Mouse (Mus musculus): ENCODE data around the gene Tenm2. TPM values are rescaled to one million over a fixed set of nuclear protein-coding genes. Genes with fewer than 3 reads are reported as not detected.

Gene Tenm2
- polyA plus RNA-seq, 1 experiment from 2014 or later: 8.6 TPM

- peaks cover 16% of the 10 kb centered on the region for H3K4me1 ChIP-seq
- no peak overlapping the region for H3K4me3 ChIP-seq
- WGBS: 48% methylated on average over 8 of the region's 8 CpGs
- no peak overlapping the region for H3K4me2 ChIP-seq (replicated peaks)
- no peak overlapping the region for H3K9ac ChIP-seq
- no peaks in the 10 kb centered on the region for H3K27me3 ChIP-seq (replicated peaks)
- no peaks in the 10 kb centered on the region for H3K9me3 ChIP-seq
- H3K27ac ChIP-seq: no peak overlapping the region
- no peaks in the 10 kb centered on the region for H3K36me3 ChIP-seq
- ATAC-seq (ENCODE audit: low FRiP score, low read depth): no peak
These were observed 751.2 kb downstream of the Tenm2 start for GRCm38 (mm10) chr11:36484466-36485069.

GRCm38 (mm10) chr11:36482136-36482535 is 753.6 kb downstream of the Tenm2 start:
- Histone ChIP-seq H3K4me2 (replicated peaks) (no peak overlapping the region), H3K9ac (no peak overlapping the region), H3K27me3 (replicated peaks) (no peaks in the 10 kb centered on the region), H3K4me3 (no peak overlapping the region), H3K4me1 (peaks cover 16% of the 10 kb centered on the region), H3K36me3 (no peaks in the 10 kb centered on the region), H3K27ac (no peak overlapping the region), H3K9me3 (no peaks in the 10 kb centered on the region)
- ATAC-seq (ENCODE audit: low FRiP score, low read depth): 0 out of 2 replicates have a peak, but pooled peaks have one; percentile 53
- 64% methylated on average over 8 of the region's 8 CpGs for WGBS

GRCm38 (mm10) chr11:36481524-36481923 is 754.2 kb downstream of the Tenm2 start:
- peaks cover 16% of the 10 kb centered on the region for H3K4me1 ChIP-seq
- no peak overlapping the region for H3K4me3 ChIP-seq
- no peaks in the 10 kb centered on the region for H3K27me3 ChIP-seq (replicated peaks)
- 46% methylated on average over 7 of the region's 7 CpGs for WGBS
- no peak overlapping the region for H3K4me2 ChIP-seq (replicated peaks)
- H3K36me3 ChIP-seq: no peaks in the 10 kb centered on the region
- no peaks in the 10 kb centered on the region for H3K9me3 ChIP-seq
- ATAC-seq (ENCODE audit: low FRiP score, low read depth): peak; percentile 66
- H3K27ac ChIP-seq: no peak overlapping the region
- H3K9ac ChIP-seq: no peak overlapping the region

- Histone ChIP-seq H3K4me1 (peaks cover 16% of the 10 kb centered on the region), H3K27ac (no peak overlapping the region), H3K4me2 (replicated peaks) (no peak overlapping the region), H3K4me3 (no peak overlapping the region), H3K36me3 (no peaks in the 10 kb centered on the region), H3K9me3 (no peaks in the 10 kb centered on the region), H3K9ac (no peak overlapping the region), H3K27me3 (replicated peaks) (no peaks in the 10 kb centered on the region)
- 94% methylated on average over 5 of the region's 5 CpGs for WGBS
- ATAC-seq (ENCODE audit: low FRiP score, low read depth): no peak
These were observed 754.7 kb downstream of the Tenm2 start for GRCm38 (mm10) chr11:36481086-36481485.

GRCm38 (mm10) chr11:36469811-36470551 is 765.8 kb downstream of the Tenm2 start:
- 74% methylated on average over 9 of the region's 9 CpGs for WGBS
- Histone ChIP-seq H3K4me3 (no peak overlapping the region), H3K27ac (no peak overlapping the region), H3K9me3 (no peaks in the 10 kb centered on the region), H3K27me3 (replicated peaks) (no peaks in the 10 kb centered on the region), H3K4me2 (replicated peaks) (no peak overlapping the region), H3K36me3 (no peaks in the 10 kb centered on the region), H3K9ac (no peak overlapping the region), H3K4me1 (no peaks in the 10 kb centered on the region; the same call in 1 of the 2 replicates)
- no peak for ATAC-seq (ENCODE audit: low FRiP score, low read depth)

DNA sequence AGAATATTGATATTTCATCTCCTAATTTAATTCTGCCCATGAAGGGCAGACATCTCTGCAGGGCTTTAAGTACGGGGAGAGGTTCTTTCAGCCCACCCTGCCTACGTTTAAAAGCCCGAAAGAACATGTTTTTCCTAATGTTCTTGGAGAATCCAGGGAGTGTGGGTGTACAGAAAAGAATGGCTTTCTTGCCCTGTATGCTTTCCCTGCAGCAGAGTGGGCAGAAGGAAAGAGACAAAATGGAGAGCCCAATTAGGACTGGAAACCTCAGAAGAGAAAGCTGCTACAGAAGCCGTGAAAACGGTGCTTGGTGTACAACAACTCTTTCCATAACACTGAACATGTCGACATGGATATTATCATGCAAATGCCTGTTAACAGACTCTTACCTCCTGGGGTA is 777.3 kb downstream of the Tenm2 start:
- no peaks in the 10 kb centered on the region for H3K27me3 ChIP-seq (replicated peaks)
- 31% methylated on average over 6 of the region's 6 CpGs for WGBS
- H3K36me3 ChIP-seq: no peaks in the 10 kb centered on the region
- H3K27ac ChIP-seq: no peak overlapping the region
- H3K4me1 ChIP-seq: peaks cover 5% of the 10 kb centered on the region; the same call in 1 of the 2 replicates
- no peak for ATAC-seq (ENCODE audit: low FRiP score, low read depth)
- H3K9me3 ChIP-seq: no peaks in the 10 kb centered on the region
- no peak overlapping the region for H3K4me2 ChIP-seq (replicated peaks)
- no peak overlapping the region for H3K4me3 ChIP-seq
- H3K9ac ChIP-seq: no peak overlapping the region

- no peak overlapping the region for H3K9ac ChIP-seq
- no peak overlapping the region for H3K4me3 ChIP-seq
- no peak for ATAC-seq (ENCODE audit: low FRiP score, low read depth)
- WGBS: 87% methylated on average over 6 of the region's 6 CpGs
- peaks cover 4% of the 10 kb centered on the region; the same call in 1 of the 2 replicates for H3K4me1 ChIP-seq
- no peaks in the 10 kb centered on the region for H3K9me3 ChIP-seq
- H3K36me3 ChIP-seq: no peaks in the 10 kb centered on the region
- no peak overlapping the region for H3K27ac ChIP-seq
- H3K4me2 ChIP-seq (replicated peaks): no peak overlapping the region
- H3K27me3 ChIP-seq (replicated peaks): no peaks in the 10 kb centered on the region
These were observed 781.7 kb downstream of the Tenm2 start for GRCm38 (mm10) chr11:36454076-36454475.

DNA sequence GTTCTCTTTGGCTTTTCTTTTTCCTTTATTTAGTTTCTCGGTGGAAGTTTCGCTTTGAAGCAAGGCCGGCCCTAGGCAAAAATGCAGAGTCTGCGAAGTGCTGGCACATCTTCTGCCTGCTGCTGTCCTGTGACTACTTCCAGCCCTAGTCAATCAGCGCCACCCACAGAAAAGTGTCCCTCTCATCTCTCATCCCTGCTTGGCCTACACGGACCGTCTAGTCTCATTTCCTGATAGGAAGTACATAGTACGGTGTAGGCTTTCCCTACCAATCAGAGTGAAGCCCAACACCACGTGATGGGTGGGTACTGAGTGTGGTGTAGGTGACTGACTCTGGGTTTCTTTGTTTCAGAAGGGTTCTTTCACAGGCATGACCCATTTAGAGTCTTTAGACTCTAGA is 783.3 kb downstream of the Tenm2 start:
- no peaks in the 10 kb centered on the region for H3K4me1 ChIP-seq
- no peak overlapping the region for H3K4me2 ChIP-seq (replicated peaks)
- no peak overlapping the region for H3K27ac ChIP-seq
- ATAC-seq (ENCODE audit: low FRiP score, low read depth): no peak
- 87% methylated on average over 9 of the region's 9 CpGs for WGBS
- H3K27me3 ChIP-seq (replicated peaks): no peaks in the 10 kb centered on the region
- no peak overlapping the region for H3K4me3 ChIP-seq
- H3K9me3 ChIP-seq: no peaks in the 10 kb centered on the region
- no peaks in the 10 kb centered on the region for H3K36me3 ChIP-seq
- no peak overlapping the region for H3K9ac ChIP-seq

DNA sequence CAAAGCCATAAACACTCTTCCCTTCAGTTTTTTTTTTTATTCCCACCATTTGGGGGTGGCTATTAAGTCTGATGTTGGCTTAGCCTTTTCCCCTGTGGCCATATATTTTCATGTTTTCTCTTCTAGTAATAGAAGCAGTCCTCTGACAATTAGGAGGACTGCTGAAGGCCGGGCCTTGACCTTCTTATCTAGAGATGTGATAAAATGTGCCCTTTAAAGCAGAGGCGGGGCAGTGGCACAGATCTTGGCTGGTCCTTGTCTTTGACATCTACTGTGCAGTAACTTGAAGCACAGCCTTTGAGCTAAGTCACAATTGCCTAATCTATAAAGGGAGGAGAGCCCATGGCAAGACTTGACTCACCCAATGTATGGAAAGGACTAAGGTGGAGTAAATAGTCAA is 789.4 kb downstream of the Tenm2 start:
- Histone ChIP-seq H3K27me3 (replicated peaks) (no peaks in the 10 kb centered on the region), H3K36me3 (no peaks in the 10 kb centered on the region), H3K27ac (no peak overlapping the region), H3K9me3 (no peaks in the 10 kb centered on the region), H3K9ac (no peak overlapping the region), H3K4me1 (no peaks in the 10 kb centered on the region), H3K4me2 (replicated peaks) (no peak overlapping the region), H3K4me3 (no peak overlapping the region)
- WGBS: 85% methylated on average over 2 of the region's 2 CpGs
- ATAC-seq (ENCODE audit: low FRiP score, low read depth): no peak

DNA sequence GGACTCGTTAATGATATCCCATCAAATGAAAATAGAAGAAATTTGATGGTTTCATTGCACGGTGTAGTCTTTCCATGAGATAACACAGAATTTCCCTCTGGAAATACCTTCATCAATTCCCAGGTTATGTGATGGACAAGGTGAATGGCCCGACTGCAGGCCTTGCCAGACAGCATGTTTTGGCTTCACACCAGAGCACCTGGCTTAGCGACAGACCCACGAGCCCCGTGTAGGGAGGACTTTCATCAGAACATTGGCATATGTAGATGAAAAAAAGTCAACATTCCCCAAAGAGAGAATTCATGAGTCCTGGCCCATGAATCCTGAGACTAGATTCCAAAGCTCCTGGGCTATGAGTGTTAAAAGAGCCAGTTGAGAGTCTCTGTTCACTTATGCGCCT is 791.9 kb downstream of the Tenm2 start:
- no peaks in the 10 kb centered on the region for H3K36me3 ChIP-seq
- no peak overlapping the region for H3K4me3 ChIP-seq
- H3K4me2 ChIP-seq (replicated peaks): no peak overlapping the region
- H3K9ac ChIP-seq: no peak overlapping the region
- H3K9me3 ChIP-seq: no peaks in the 10 kb centered on the region
- no peaks in the 10 kb centered on the region for H3K4me1 ChIP-seq
- no peaks in the 10 kb centered on the region for H3K27me3 ChIP-seq (replicated peaks)
- H3K27ac ChIP-seq: no peak overlapping the region
- WGBS: 95% methylated on average over 7 of the region's 7 CpGs
- ATAC-seq (ENCODE audit: low FRiP score, low read depth): no peak

DNA sequence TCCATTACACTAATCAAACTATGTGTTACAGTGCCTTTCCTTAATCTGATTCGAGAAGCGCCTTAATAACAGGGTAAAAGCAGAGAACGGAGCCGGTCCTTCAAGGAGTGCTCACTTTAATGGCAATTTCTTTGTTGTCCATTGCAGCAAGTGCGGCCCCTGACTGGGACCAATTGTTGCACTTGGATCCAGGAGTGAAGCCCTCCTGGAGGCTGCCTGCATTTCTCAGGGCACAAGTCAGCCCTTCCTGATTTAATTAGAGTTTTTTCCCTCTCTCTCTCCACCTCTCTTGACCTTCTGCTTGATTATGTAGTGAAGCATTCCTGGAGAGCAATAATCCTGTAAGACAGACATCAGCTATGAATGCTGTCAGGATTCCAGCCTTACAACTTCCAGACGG is 794.0 kb downstream of the Tenm2 start:
- H3K4me2 ChIP-seq (replicated peaks): no peak overlapping the region
- 10% methylated on average over 6 of the region's 6 CpGs for WGBS
- H3K4me1 ChIP-seq: no peaks in the 10 kb centered on the region
- no peak for ATAC-seq (ENCODE audit: low FRiP score, low read depth)
- no peaks in the 10 kb centered on the region for H3K27me3 ChIP-seq (replicated peaks)
- H3K36me3 ChIP-seq: no peaks in the 10 kb centered on the region
- no peak overlapping the region for H3K9ac ChIP-seq
- H3K9me3 ChIP-seq: no peaks in the 10 kb centered on the region
- H3K4me3 ChIP-seq: no peak overlapping the region
- H3K27ac ChIP-seq: no peak overlapping the region

- Histone ChIP-seq H3K4me3 (no peak overlapping the region), H3K4me2 (replicated peaks) (no peak overlapping the region), H3K4me1 (no peaks in the 10 kb centered on the region), H3K27me3 (replicated peaks) (no peaks in the 10 kb centered on the region), H3K9ac (no peak overlapping the region), H3K36me3 (no peaks in the 10 kb centered on the region), H3K27ac (no peak overlapping the region), H3K9me3 (no peaks in the 10 kb centered on the region)
- no peak for ATAC-seq (ENCODE audit: low FRiP score, low read depth)
- 60% methylated on average over 8 of the region's 8 CpGs for WGBS
These were observed 799.5 kb downstream of the Tenm2 start for GRCm38 (mm10) chr11:36436251-36436650.

DNA sequence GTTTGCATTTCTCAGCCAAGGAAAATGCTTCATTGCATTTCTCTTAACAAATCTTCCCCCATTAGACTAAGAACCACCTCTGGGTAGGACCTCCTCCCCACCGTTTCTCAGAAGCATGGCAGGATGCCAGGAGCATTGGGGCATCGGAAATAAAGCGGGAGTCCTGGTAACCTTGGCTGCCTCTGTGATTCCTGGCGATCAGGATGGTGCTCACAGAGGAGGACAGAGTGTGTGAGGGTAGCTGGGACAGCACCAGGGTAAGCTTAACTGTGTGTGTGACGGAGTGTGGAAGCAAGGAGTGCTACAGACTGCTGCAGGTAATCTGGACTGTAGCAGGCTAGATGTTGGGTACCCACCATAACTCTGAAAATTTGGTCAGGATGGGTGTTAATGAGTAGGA is 806.8 kb downstream of the Tenm2 start:
- H3K36me3 ChIP-seq: no peaks in the 10 kb centered on the region
- H3K4me2 ChIP-seq (replicated peaks): no peak overlapping the region
- H3K9me3 ChIP-seq: no peaks in the 10 kb centered on the region
- ATAC-seq (ENCODE audit: low FRiP score, low read depth): no peak
- 71% methylated on average over 5 of the region's 5 CpGs for WGBS
- H3K27ac ChIP-seq: no peak overlapping the region
- H3K27me3 ChIP-seq (replicated peaks): no peaks in the 10 kb centered on the region
- H3K4me1 ChIP-seq: no peaks in the 10 kb centered on the region
- H3K9ac ChIP-seq: no peak overlapping the region
- no peak overlapping the region for H3K4me3 ChIP-seq
